Comparison of ENCODE assay signal across 9 mouse cellular contexts in the genomic region with DNA sequence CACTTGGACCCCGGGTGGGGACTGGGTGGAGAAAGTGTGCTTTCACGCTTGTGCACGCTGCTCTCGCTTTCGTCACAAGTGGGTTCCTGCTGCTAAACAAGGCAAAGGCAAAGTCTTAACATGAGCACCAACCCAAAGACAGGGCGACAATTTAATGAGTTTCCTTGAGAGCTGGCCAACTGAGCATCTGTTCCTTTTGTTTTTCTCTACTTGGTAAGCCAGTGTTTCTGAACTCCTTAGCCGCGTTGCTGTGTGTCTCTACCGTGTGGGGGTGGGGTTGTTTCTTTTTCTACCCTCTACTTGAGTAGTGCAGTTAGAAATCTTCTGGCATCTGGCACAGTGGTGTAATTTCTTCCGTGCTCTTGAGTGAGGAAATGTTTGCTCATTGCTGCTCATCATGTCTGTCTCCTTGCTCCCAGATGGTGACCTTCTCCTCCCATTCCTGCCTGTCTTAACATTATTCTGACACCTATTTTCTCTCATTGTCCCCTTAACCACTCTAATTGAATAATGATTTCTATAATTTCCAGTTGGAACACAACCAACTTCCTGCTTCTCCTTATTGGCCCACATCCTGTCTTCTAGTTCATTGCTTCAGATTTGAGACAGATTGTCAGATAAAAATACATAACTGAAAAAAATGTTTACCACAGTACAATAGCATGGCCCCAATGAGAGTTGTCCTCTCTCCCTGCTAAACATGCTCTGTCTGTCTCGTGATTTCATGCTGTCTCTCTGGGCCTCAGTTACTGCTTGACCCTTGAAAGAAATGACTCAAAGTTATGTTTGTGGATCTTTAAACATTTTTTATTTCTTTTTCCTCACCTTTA.
A peak's percentile ranks its signal among the peaks of the same experiment; 100 is the strongest.
DNase-seq lines count a peak whose midpoint lies in the region; ATAC-seq lines count a peak whose summit lies in the region.
"Had no signal": no experiment of that assay in that cellular context is flagged by ENCODE, and none has a peak within 500 bp of the region (broad histone marks: within the 10 kb centered on the region; RNA-seq: fewer than 3 reads in every experiment).

No protein-coding gene starts in this region.

- no peak for ATAC-seq in embryonic facial prominence, embryonic 14.5 days (ENCODE audit: low read depth)
- ATAC-seq in limb, embryonic 12.5 days (ENCODE audit: insufficient number of reproducible peaks, insufficient read depth, low FRiP score, low TSS enrichment, low read depth): no peak

- H3K27ac ChIP-seq in embryonic facial prominence, embryonic 14.5 days (replicated peaks; ENCODE audit: low read depth, low read length): no peak overlapping the region
- H3K27ac ChIP-seq in embryonic facial prominence, embryonic 10.5 days (replicated peaks): no peak overlapping the region
- H3K27ac ChIP-seq in limb, embryonic 12.5 days: no peak overlapping the region; the same call in 1 of the 2 replicates
- no peak overlapping the region for H3K27ac ChIP-seq in limb, embryonic 10.5 days
- H3K27ac ChIP-seq: kidney, postnatal 0 days had no signal

- H3K36me3 ChIP-seq in embryonic facial prominence, embryonic 14.5 days (ENCODE audit: control insufficient read depth, insufficient read depth, low read length): peaks cover 9% of the 10 kb centered on the region
- H3K36me3 ChIP-seq in embryonic facial prominence, embryonic 10.5 days (replicated peaks): peaks cover 7% of the 10 kb centered on the region
- H3K36me3 ChIP-seq in limb, embryonic 12.5 days: peaks cover 9% of the 10 kb centered on the region; the same call in 1 of the 2 replicates
- peaks cover 10% of the 10 kb centered on the region for H3K36me3 ChIP-seq in limb, embryonic 10.5 days

- H3K9ac ChIP-seq in embryonic facial prominence, embryonic 14.5 days (ENCODE audit: low read depth, low read length): no peak overlapping the region
- H3K9ac ChIP-seq in limb, embryonic 12.5 days (replicated peaks): no peak overlapping the region

- H3K27me3 ChIP-seq in embryonic facial prominence, embryonic 14.5 days (replicated peaks; ENCODE audit: control insufficient read depth, insufficient read depth, low read length): no peaks in the 10 kb centered on the region
- H3K27me3 ChIP-seq in embryonic facial prominence, embryonic 10.5 days (replicated peaks; ENCODE audit: low read depth, poor library complexity, severe bottlenecking): 0 out of 2 replicates have a peak, but pooled peaks cover 4% of the 10 kb centered on the region
- no peaks in the 10 kb centered on the region for H3K27me3 ChIP-seq in limb, embryonic 12.5 days
- peaks cover 18% of the 10 kb centered on the region; the same call in 1 of the 2 replicates for H3K27me3 ChIP-seq in limb, embryonic 10.5 days (ENCODE audit: low read depth, poor library complexity, severe bottlenecking)

- DNase-seq in embryonic facial prominence, embryonic 14.5 days (ENCODE audit: low spot score): peak; percentile 70
- DNase-seq in embryonic facial prominence, embryonic 10.5 days (ENCODE audit: low spot score): no peak
- no peak for DNase-seq in limb, embryonic 10.5 days (ENCODE audit: low spot score)
- DNase-seq in cerebellum, adult 9-11 months: peak; percentile 56
- peak; percentile 45 for DNase-seq in lung, postnatal 10 days
- peak; percentile 60 for DNase-seq in thymus, postnatal 4 days
- DNase-seq in adrenal gland, postnatal 36 days: no peak

- no peak overlapping the region for H3K4me2 ChIP-seq in embryonic facial prominence, embryonic 14.5 days (ENCODE audit: low read depth, low read length)
- H3K4me2 ChIP-seq in limb, embryonic 12.5 days: 0 out of 2 replicates have a peak overlapping the region, but pooled peaks have one; percentile 8

- peaks cover 17% of the 10 kb centered on the region for H3K4me1 ChIP-seq in embryonic facial prominence, embryonic 14.5 days (ENCODE audit: control insufficient read depth, insufficient read depth, low read length)
- peaks cover 22% of the 10 kb centered on the region for H3K4me1 ChIP-seq in embryonic facial prominence, embryonic 10.5 days
- H3K4me1 ChIP-seq in limb, embryonic 12.5 days (replicated peaks): peaks cover 50% of the 10 kb centered on the region
- H3K4me1 ChIP-seq in limb, embryonic 10.5 days: peaks cover 41% of the 10 kb centered on the region

- no peaks in the 10 kb centered on the region for H3K9me3 ChIP-seq in embryonic facial prominence, embryonic 14.5 days (ENCODE audit: control insufficient read depth, low read length)
- no peaks in the 10 kb centered on the region for H3K9me3 ChIP-seq in embryonic facial prominence, embryonic 10.5 days
- no peaks in the 10 kb centered on the region for H3K9me3 ChIP-seq in limb, embryonic 12.5 days
- H3K9me3 ChIP-seq in limb, embryonic 10.5 days (replicated peaks): no peaks in the 10 kb centered on the region

- H3K4me3 ChIP-seq in embryonic facial prominence, embryonic 14.5 days (ENCODE audit: low read depth, low read length): no peak overlapping the region
- no peak overlapping the region for H3K4me3 ChIP-seq in embryonic facial prominence, embryonic 10.5 days
- no peak overlapping the region for H3K4me3 ChIP-seq in limb, embryonic 12.5 days (replicated peaks)
- H3K4me3 ChIP-seq in limb, embryonic 10.5 days: no peak overlapping the region

- WGBS in embryonic facial prominence, embryonic 14.5 days: 55% methylated on average over 11 of the region's 11 CpGs
- WGBS in embryonic facial prominence, embryonic 10.5 days: 77% methylated on average over 11 of the region's 11 CpGs
- WGBS in limb, embryonic 12.5 days: 62% methylated on average over 11 of the region's 11 CpGs
- 86% methylated on average over 11 of the region's 11 CpGs for WGBS in limb, embryonic 10.5 days

Comparison
In these comparisons a context has a peak if more than half of its experiments do, and no peak if none do; other contexts are left out.
1. DNase-seq: peak in embryonic facial prominence, embryonic 14.5 days (single experiment), cerebellum, adult 9-11 months (single experiment), lung, postnatal 10 days (single experiment) and thymus, postnatal 4 days (single experiment); none in embryonic facial prominence, embryonic 10.5 days (single experiment), limb, embryonic 10.5 days (single experiment) and adrenal gland, postnatal 36 days (0 of 2).